Mouse (Mus musculus) lung, postnatal 0 days (tissue): ENCODE data around the gene Mrpl16.

ENCODE experiments used
- CTCF ChIP-seq: IDR thresholded peaks from 2 replicates; pipeline ENCODE4 v1.5.1; 2016; ENCODE audit warnings: antibody characterized with exemption, mild to moderate bottlenecking
- EP300 ChIP-seq: IDR thresholded peaks from 2 replicates; pipeline ENCODE4 v1.6.1; 2016; ENCODE audit warnings: antibody characterized with exemption, mild to moderate bottlenecking, control low read depth

GRCm38 (mm10) chr19:11770205-11770892 lies at the start of gene Mrpl16:
- TF ChIP-seq CTCF: no peak
- no peak for TF ChIP-seq EP300
